Mouse (Mus musculus): ENCODE results near the gene Pcsk1n. TPM values are rescaled to one million over a fixed set of nuclear protein-coding genes. Genes with fewer than 3 reads are reported as not detected.

The Pcsk1n gene
- polyA plus RNA-seq, 1 experiment: not detected

DNA sequence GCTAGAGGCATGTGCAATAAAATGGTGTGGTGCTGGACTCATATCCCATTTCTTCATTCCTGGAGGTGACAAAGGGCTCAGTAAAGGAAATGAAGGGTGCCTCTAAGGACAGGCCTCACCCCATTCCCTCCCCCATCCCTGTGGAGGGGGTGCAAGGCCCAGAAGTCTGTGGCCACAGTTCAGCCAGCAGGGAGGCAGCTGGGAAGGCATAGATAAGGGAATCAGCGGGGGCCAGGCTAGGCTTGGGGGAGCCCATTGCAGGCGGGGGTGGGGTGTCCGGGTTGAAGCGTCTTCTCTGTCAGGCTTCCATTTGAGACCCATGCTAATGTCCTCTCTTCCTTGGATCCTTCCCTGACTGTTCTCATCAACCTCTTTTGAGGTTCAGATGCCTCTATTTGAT, 51.7 kb downstream of the Pcsk1n start:
- Histone ChIP-seq H3ac (ENCODE audit: control insufficient read depth, insufficient read length, low read depth) (no peak overlapping the region), H3K27me3 (ENCODE audit: control insufficient read depth, insufficient read depth, insufficient read length) (no peaks in the 10 kb centered on the region), H3K4me3 (ENCODE audit: insufficient read depth, poor library complexity, severe bottlenecking) (no peak overlapping the region), H3K36me3 (ENCODE audit: control insufficient read depth, insufficient read depth) (no peaks in the 10 kb centered on the region), H3K79me2 (ENCODE audit: control insufficient read depth, insufficient read depth) (no peaks in the 10 kb centered on the region), H3K79me3 (ENCODE audit: low read depth) (no peaks in the 10 kb centered on the region)
- TF ChIP-seq CEBPB (IDR thresholded peaks at IDR 0.05; ENCODE audit: low read depth) (no peak), MYOG (IDR thresholded peaks at IDR 0.05; ENCODE audit: control insufficient read depth, extremely low read depth, insufficient read length) (no peak), CTCF (IDR thresholded peaks at IDR 0.05; ENCODE audit: control insufficient read depth, insufficient read depth, insufficient read length) (no peak), USF1 (IDR thresholded peaks at IDR 0.05; ENCODE audit: low read depth) (no peak), FOSL1 (IDR thresholded peaks at IDR 0.05; ENCODE audit: insufficient read depth, low read length, poor library complexity, severe bottlenecking) (no peak), MAX (IDR thresholded peaks at IDR 0.05) (no peak), MYOD1 (IDR thresholded peaks at IDR 0.05; ENCODE audit: control insufficient read depth, insufficient read length, low read depth) (no peak)

Other genes with a start within 250 kb of the Pcsk1n start
- gene Plp2, start 248.4 kb upstream of the Pcsk1n start, polyA plus RNA-seq (2012; fragmentation: generic; extraction: Trizol): 549 TPM
- 0.08 TPM for gene Magix, start 238.6 kb upstream of the Pcsk1n start, polyA plus RNA-seq (2012; fragmentation: generic; extraction: Trizol)
- 15.7 TPM for gene Gpkow, start 222.7 kb upstream of the Pcsk1n start, polyA plus RNA-seq (2012; fragmentation: generic; extraction: Trizol)
- 18.4 TPM for gene Wdr45, start 205.5 kb upstream of the Pcsk1n start, polyA plus RNA-seq (2012; fragmentation: generic; extraction: Trizol)
- gene Gm45208, start 197.6 kb upstream of the Pcsk1n start, polyA plus RNA-seq (2012; fragmentation: generic; extraction: Trizol): 0.22 TPM
- 93.9 TPM for gene Praf2, start 191.4 kb upstream of the Pcsk1n start, polyA plus RNA-seq (2012; fragmentation: generic; extraction: Trizol)
- gene Ccdc120, start 168.9 kb upstream of the Pcsk1n start, polyA plus RNA-seq (2012; fragmentation: generic; extraction: Trizol): 9.4 TPM
- 46.7 TPM for gene Tfe3, start 157.3 kb upstream of the Pcsk1n start, polyA plus RNA-seq (2012; fragmentation: generic; extraction: Trizol)
- gene Gripap1, start 130.1 kb upstream of the Pcsk1n start, polyA plus RNA-seq (2012; fragmentation: generic; extraction: Trizol): 17.9 TPM
- 0.11 TPM for gene Kcnd1, start 97.5 kb upstream of the Pcsk1n start, polyA plus RNA-seq (2012; fragmentation: generic; extraction: Trizol)
- 32.0 TPM for gene Otud5, start 78.5 kb upstream of the Pcsk1n start, polyA plus RNA-seq (2012; fragmentation: generic; extraction: Trizol)
- gene Pim2, start 41.6 kb upstream of the Pcsk1n start, polyA plus RNA-seq (2012; fragmentation: generic; extraction: Trizol): 2.4 TPM
- gene Slc35a2, start 35.8 kb upstream of the Pcsk1n start, polyA plus RNA-seq (2012; fragmentation: generic; extraction: Trizol): 20.6 TPM
- gene Pqbp1, start 20.6 kb upstream of the Pcsk1n start, polyA plus RNA-seq (2012; fragmentation: generic; extraction: Trizol): 79.2 TPM
- 43.1 TPM for gene Timm17b, start 20.5 kb upstream of the Pcsk1n start, polyA plus RNA-seq (2012; fragmentation: generic; extraction: Trizol)
- gene Gm10491, start 12.0 kb upstream of the Pcsk1n start, polyA plus RNA-seq (2012; fragmentation: generic; extraction: Trizol): not detected
- 0.27 TPM for gene Gm10490, start 10.3 kb upstream of the Pcsk1n start, polyA plus RNA-seq (2012; fragmentation: generic; extraction: Trizol)
- gene Eras, start 8.8 kb downstream of the Pcsk1n start, polyA plus RNA-seq (2012; fragmentation: generic; extraction: Trizol): not detected
- gene Hdac6, start 28.1 kb downstream of the Pcsk1n start, polyA plus RNA-seq (2012; fragmentation: generic; extraction: Trizol): 19.0 TPM
- gene Gata1, start 58.2 kb downstream of the Pcsk1n start, polyA plus RNA-seq (2012; fragmentation: generic; extraction: Trizol): 0.02 TPM
- gene Glod5, start 98.7 kb downstream of the Pcsk1n start, polyA plus RNA-seq (2012; fragmentation: generic; extraction: Trizol): not detected
- gene Suv39h1, start 154.9 kb downstream of the Pcsk1n start, polyA plus RNA-seq (2012; fragmentation: generic; extraction: Trizol): 106 TPM
- gene Was, start 170.7 kb downstream of the Pcsk1n start, polyA plus RNA-seq (2012; fragmentation: generic; extraction: Trizol): 0.74 TPM
- 11.1 TPM for gene Wdr13, start 213.1 kb downstream of the Pcsk1n start, polyA plus RNA-seq (2012; fragmentation: generic; extraction: Trizol)
- 537 TPM for gene Rbm3, start 226.1 kb downstream of the Pcsk1n start, polyA plus RNA-seq (2012; fragmentation: generic; extraction: Trizol)

All from C2C12 (cell line).